Mouse (Mus musculus) c-Kit-positive CD71-negative TER-119-negative erythroid progenitor cells, embryonic 14.5 days (primary cell): ENCODE measurements around the gene Tubg1.
"Not testable (repeated sequence)": the region's sequence is repeated elsewhere in the genome, so short reads cannot be mapped to it uniquely, and the experiment has no call there.

ENCODE experiments used
- DNase-seq: peaks from one replicate; pipeline ENCODE4 v3.0.0-alpha.2; 2013; ENCODE audit warnings: low read depth

Gene Tubg1

GRCm38 (mm10) chr11:101103011-101103410 is 16.7 kb upstream of the Tubg1 start:
- no peak for DNase-seq

- DNase-seq: no peak
Measured at GRCm38 (mm10) chr11:101109351-101109750, 10.4 kb upstream of the Tubg1 start.

DNA sequence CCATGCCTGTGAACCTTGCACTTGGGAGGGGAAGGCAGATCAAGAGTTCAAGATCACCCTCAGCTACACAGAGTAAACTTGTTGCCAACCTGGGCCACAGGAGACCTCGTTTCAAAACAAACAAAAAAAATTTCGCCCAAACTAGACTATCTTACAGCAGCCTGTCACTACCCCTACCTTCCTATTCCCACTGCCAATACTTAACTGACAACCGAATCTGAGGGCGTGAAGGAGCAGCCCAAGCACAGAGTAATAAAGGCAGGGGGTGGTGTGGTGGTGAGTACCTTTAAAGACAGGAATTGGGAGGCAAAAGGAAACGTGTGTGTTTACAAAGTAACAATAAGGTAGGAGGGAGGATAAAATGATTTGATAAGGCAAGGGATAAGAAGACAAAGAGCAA is 9.0 kb upstream of the Tubg1 start:
- DNase-seq: no peak

DNA sequence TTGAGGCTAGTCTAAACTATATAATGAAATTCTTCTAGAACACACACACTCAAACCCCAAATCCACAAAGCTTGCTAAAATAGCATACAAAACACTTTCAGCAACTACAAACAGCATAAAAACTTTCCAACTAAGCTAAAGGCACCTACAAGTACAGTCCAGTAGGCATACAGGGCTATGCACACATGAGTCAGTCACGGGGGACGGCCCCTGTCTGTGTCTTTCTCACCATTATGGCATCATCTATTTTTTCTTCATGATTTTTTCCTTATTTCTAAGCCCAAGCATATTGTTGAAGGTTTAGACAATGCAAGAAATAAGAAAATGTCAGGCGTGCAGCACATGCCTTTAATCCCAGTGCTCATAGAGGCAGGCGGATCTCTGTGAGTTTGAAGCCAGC is 8.6 kb upstream of the Tubg1 start:
- DNase-seq: no peak

DNA sequence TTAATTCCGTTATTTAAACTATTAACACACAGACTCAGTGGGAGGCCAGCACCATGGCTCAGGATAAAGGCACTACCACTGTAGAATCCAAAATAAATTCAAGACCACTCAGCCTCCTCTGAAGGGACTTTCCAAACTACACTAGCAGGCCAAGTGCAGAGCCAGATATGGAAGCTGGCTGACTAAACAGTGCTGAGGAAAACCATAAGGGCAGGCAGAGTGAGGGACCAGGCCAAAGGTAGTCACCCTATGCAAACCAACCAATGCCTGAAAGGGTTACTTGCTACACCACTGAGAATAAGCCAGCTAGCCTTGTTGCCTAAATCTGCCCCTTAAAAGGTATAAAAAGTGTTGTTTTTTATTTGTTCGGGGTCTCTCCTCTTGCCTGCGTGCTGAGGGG is 7.6 kb upstream of the Tubg1 start:
- no peak for DNase-seq

- DNase-seq: no peak
Measured at GRCm38 (mm10) chr11:101115564-101115963, 4.2 kb upstream of the Tubg1 start.

- no peak for DNase-seq
Measured at GRCm38 (mm10) chr11:101118105-101118504, 1.6 kb upstream of the Tubg1 start.

DNA sequence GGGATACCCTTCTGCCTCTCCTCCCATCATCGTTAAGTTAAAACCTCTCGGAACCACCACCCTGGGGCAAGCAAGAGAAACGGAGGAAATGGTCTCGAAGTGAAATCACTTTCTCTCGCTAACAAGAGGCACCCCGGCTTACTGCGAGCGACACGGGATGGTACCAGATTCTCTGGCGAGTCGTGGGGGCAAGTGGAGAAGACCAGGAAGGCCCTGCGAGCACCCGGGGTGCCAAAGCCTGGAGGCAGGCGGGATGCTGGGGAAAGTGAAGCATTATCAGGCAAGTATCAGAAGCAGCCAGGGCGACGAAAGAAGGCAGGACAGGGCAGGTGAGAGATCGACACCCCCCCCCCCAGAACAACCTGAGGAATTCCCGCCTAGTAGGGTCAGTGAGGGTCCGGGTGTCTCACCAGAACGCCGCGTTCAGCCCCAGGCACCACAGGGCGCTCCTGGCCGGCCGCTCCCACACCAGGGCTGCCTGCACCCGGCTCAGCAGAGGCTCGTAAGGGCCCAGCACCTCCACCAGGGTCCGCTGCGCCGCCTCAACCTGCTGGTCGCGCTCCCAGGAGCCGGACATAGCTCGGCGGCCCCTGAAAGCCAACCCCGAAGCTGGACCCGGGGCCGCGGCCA is 492 bp upstream of the Tubg1 start:
- no peak for DNase-seq

DNA sequence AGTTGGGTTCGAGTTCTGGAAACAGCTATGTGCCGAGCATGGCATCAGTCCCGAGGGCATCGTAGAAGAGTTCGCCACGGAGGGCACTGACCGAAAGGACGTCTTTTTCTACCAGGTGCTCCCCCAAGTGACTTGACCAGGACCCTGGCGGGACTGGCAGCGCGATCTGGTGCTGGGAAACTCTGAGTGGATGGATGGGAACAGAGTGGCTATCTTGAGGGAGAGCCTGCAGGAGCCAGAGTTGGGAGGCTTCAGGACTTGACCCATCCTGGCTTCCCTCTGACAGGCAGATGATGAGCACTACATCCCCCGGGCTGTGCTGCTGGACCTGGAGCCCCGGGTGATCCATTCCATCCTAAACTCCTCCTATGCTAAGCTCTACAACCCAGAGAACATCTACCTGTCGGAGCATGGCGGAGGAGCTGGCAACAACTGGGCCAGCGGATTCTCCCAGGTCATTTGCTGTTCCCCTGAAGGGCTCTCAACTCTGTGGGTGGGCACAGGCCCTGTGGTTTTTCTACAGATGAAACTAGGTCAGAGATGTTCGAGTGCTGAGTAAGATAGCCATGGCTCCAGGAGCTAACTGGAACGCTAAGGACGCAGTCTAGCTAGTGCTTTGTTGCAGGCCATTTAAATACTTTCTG is 929 bp downstream of the Tubg1 start:
- DNase-seq: no peak

DNA sequence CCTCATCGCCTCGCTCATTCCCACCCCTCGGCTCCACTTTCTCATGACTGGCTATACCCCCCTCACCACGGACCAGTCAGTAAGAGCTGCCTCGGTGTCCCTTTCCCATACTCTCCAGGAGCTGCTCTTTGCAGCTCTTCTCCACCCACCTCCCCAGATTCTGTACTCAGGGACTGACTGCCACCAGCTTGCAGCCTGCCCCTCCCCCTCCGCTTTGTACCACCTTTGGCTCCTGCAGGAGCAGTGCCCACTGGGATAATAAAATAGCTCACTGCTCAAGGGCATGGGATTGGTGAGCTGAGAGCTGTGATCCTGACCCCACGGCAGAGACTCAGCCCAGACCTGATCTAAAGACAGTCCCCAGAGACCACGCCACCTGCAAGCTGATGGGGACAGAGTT is 4.8 kb downstream of the Tubg1 start:
- DNase-seq: not testable (repeated sequence)

DNA sequence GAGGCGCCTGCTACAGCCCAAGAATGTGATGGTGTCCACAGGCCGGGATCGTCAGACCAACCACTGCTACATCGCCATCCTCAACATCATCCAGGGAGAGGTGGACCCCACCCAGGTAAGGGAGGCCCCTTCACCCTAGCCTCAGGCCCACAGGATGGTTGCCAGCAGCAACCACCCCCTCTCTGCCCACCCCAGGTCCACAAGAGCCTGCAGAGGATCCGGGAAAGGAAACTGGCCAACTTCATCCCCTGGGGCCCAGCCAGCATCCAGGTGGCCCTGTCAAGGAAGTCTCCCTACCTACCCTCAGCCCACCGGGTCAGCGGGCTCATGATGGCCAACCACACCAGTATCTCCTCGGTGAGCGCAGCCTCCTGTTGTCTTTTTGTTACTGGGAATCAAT is 5.3 kb downstream of the Tubg1 start:
- DNase-seq: not testable (repeated sequence)

GRCm38 (mm10) chr11:101127075-101127474 is 7.3 kb downstream of the Tubg1 start:
- no peak for DNase-seq

GRCm38 (mm10) chr11:101128996-101129577 is 9.3 kb downstream of the Tubg1 start:
- no peak for DNase-seq

- no peak for DNase-seq
Measured at GRCm38 (mm10) chr11:101130056-101130756, 10.5 kb downstream of the Tubg1 start.

- DNase-seq: no peak
Measured at GRCm38 (mm10) chr11:101131187-101131586, 11.4 kb downstream of the Tubg1 start.

DNA sequence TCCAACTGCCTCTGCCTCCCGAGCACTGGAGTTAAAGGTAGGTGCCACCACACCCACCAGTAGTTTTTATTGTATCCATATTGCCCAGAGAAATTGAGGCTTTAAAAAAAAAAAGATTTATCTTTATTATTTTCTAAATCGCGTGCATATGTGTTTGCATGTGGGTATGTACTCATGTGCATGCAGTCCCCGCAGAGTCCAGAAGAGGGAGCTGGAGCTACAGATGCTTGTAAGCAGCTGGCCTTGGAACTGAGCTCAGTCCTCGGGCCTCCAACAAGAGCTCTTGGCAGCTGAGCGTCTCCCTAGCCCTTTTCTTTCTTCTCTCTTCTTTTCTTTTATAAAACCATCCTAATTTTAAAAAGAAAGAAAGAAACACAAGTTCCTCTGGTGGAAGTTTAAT is 12.0 kb downstream of the Tubg1 start:
- no peak for DNase-seq

GRCm38 (mm10) chr11:101133037-101133436 is 13.3 kb downstream of the Tubg1 start:
- no peak for DNase-seq

DNA sequence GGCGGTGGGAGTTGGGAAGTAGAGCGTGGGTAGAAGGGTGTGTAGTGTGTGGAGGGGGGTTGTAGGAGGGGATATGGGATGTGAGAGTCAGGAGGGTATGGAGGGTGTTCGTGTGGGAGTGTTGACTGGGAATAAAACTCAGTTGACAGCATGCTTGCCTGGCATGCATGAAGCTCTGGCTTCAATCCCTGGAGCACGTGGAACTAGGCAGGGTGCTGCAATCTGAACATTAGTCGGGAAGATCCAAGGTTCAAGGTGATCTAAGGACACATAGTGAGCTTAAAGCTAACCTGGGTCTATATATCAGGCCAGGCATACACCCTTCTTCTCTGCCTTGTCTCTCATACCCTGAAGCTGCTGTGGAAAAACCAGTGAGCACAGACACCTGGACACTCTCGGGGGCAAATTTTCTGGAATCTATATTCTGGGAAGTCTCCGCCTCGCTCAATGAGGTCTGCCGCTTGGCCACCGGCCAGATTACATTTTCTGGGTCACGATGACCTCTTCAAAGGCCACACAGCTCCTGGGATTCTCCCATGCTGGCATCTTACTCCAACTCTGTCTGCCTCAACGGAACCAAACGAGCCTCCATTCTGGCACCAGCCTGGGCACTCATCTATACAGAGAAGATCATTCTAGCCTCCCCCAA is 14.6 kb downstream of the Tubg1 start:
- no peak for DNase-seq

GRCm38 (mm10) chr11:101137000-101137399 is 17.3 kb downstream of the Tubg1 start:
- no peak for DNase-seq

DNA sequence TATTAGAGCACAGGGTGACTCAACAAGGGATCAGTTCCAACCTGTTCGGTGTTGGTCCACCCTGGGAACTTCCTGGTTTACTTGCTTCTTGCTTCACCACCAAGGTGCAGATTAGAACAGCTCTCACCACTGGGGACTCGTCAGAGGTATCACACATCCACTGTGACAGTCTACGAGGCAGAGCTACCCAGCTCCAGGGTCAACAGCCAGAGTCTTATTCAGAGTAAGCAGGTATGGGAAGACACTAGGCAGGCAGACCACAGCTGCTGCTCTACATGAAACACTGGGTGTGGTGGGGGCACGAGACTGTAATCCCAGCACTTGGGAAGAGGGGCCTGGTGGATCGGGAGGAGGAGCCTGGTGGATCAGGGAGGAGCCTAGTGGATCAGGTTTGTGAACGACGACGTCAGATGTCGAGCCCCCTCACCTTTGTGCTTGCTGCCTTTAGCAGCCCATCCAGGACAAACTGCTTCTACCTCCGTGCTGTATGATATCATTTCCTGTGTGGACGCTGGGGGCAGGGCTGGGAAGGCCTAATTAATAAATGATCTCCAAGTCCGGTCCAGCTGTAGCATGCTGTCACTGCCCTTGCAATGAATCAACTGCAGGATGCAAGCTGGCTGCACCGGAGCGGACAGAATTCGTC is 18.9 kb downstream of the Tubg1 start:
- no peak for DNase-seq

DNA sequence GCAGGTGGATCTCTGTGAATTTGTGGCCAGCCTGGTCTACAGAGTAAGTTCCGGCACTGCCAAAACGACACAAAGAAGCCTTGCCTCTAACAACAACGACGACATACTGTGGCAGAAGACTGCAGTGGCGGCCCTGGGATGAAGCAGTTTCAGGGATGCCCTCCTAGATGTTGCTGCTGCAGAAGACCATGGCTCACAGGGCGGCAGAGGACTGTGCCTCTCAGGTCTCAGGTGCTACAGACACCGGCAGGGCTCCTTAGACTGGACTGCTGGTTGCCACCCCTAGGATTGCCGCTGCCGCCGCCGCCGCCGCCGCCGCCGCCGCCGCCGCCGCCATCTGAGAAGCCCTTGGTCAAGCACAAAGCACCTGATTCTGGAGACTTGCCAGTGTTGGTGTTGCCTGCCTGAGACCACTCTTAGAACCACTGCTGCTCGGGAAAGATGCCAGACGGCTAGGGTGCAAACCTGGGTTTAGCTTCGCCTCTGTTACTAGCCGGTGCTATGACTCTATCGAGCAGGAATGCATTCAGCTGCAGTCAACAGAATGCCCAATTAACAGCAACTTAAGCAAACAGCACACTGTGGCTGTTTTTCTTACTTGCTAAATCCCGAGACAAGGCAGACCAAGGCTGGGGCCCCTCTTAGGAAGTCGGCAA is 20.6 kb downstream of the Tubg1 start:
- DNase-seq: no peak

DNA sequence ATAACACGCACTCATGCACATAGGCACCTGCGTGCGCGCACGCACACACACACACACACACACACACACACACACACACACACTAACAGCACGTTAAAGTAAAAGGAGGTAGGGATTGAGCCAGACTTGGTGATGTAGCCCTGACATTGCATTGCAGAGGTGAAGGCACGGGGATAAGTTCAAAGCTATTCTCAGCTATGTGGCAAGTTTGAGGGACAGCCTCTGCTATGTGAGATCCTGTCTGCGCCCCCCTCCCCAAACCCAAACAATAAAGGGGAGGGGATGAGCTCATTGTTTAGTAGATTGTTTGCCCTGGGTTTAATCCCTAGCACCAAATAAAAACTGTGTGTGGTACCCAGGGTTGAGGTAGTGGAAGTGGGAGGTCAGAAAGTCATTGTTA is 21.4 kb downstream of the Tubg1 start:
- no peak for DNase-seq
